Mouse (Mus musculus) heart, postnatal 0 days (tissue): ENCODE measurements at regions not wholly inside any gene's neighbourhood (a gene's known extent, or its start where the extent isn't known, plus 50 kb on each side); places are given as distances from the start of the nearest gene placed in this dataset.

Experiments used
- CTCF ChIP-seq: IDR thresholded peaks from 2 replicates; pipeline ENCODE4 v1.5.1; 2016; ENCODE audit warnings: antibody characterized with exemption, control low read depth, low read depth
- EP300 ChIP-seq: IDR thresholded peaks from 2 replicates; pipeline ENCODE4 v1.6.1; 2016; ENCODE audit warnings: antibody characterized with exemption, low read depth

DNA sequence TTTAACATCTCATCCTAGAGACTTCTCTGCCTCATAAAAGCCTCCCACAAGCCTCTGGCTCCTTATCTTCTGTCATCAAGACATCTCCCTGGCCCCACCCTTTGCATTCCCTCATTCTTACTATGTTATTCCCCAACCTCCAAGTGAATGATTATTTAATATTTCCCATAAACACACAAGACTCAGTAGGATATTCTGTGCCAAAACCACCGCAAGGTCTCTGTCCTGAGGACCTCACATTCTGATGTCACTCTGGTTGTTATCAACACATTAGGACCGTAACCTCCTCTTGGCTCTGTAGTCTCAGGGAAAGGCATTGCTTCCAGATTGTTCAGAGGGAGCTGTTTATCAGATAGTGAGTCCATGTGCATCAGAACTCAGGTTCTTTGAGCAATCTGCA, 80.7 kb upstream of the Tbx18 start:
- TF ChIP-seq CTCF (no peak), EP300 (no peak)
